Mouse (Mus musculus): ENCODE measurements around the gene Zfp366. TPM values are rescaled to one million over a fixed set of nuclear protein-coding genes. Genes with fewer than 3 reads are reported as not detected.

Zfp366 gene
- polyA plus RNA-seq, 1 experiment from 2014 or later: 0.49 TPM

DNA sequence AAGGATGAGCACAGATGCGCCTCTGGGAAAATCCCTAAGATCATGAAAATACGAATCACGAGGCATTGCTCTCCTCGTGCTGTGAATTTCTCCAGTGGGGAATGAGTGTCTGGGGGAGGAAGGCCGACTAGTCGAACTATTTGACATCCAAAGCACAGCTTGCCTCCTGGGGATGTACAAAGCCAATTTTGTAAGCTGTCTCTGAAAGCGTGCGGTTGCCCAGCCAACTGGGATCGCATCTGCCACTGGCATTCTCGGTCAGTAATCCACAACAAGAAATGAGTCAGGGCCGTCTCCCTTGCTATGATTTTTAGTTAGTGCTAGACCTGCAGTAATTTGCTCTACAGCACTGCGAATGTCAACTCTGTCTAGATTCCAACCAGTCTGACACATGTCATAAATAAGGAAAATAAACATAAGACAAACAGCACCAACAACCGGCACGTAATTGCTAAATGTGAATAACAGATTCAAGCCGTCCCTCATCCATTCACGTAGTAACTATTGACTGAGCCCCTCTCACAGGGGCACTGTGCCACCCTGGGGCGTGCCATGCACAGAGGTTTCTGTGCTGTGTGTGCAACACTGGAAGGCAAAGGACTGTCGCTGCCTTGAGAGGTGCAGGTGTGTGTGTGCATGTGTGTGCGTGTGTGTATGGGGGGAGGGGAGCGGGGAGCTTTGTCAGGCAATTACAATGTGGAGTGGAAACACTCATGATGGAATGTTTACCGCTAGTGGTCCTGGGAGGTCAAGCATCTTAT, 100.0 kb downstream of the Zfp366 start:
- 85% methylated on average over 21 of the region's 21 CpGs for WGBS
- no peak overlapping the region for H3K27ac ChIP-seq

DNA sequence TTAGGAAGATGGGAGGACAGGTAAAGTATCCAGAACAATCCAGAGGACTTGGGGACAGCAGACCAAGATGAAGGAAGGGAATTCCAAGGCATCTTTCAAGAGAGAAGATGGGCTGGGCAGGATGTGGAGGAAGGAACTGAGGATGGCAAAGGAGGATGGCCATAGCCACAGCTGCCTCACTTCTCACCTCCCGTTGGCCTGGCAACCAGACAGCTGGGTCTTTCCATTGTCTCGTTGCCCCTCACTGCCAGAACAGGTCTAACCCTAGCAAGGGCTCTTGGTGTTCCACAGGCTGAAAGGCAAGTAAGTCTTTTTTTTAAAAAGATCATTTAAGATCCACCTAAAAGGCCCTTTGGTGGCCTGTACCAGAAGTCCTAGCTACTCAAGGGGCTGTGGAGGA, 100.6 kb downstream of the Zfp366 start:
- no peak for ATAC-seq (ENCODE audit: insufficient number of reproducible peaks, insufficient read depth, low FRiP score, low TSS enrichment, low read depth)
- WGBS: 60% methylated on average over 2 of the region's 2 CpGs

More for the DNA sequence above, 100.0 kb downstream of the Zfp366 start:
- H3K4me2 ChIP-seq: no peak overlapping the region
- no peak overlapping the region for H3K4me3 ChIP-seq (replicated peaks)
- H3K4me1 ChIP-seq (replicated peaks): no peaks in the 10 kb centered on the region
- no peak for ATAC-seq (ENCODE audit: insufficient number of reproducible peaks, insufficient read depth, low FRiP score, low TSS enrichment, low read depth)
- no peak overlapping the region for H3K9ac ChIP-seq (replicated peaks)
- no peaks in the 10 kb centered on the region for H3K9me3 ChIP-seq
- H3K27me3 ChIP-seq: no peaks in the 10 kb centered on the region
- H3K36me3 ChIP-seq: no peaks in the 10 kb centered on the region

DNA sequence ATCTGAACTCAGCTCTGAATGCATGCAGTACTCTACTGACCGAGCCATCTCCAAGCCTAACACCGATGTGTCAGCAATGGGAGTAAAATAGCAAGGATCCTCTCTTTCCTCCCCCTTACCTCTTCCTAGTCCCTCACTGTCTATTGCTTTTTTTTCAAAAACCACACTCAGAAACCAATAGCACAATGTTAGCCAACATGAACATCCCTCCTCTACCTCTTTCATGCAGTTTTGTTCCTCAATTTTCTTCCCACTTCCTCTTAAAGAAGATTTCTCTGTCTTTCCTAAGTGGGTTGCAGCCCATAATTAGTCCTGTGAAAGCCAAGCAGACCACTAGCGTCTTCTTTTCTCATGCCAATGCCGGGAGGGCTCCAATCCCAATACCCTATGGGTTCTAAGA, 102.6 kb downstream of the Zfp366 start:
- H3K36me3 ChIP-seq: no peaks in the 10 kb centered on the region
- H3K27me3 ChIP-seq: 0 out of 2 replicates have a peak, but pooled peaks cover 3% of the 10 kb centered on the region
- no peak for ATAC-seq (ENCODE audit: insufficient number of reproducible peaks, insufficient read depth, low FRiP score, low TSS enrichment, low read depth)
- H3K9me3 ChIP-seq: no peaks in the 10 kb centered on the region
- no peak overlapping the region for H3K27ac ChIP-seq
- 88% methylated on average over 4 of the region's 4 CpGs for WGBS
- H3K4me2 ChIP-seq: no peak overlapping the region
- no peaks in the 10 kb centered on the region for H3K4me1 ChIP-seq (replicated peaks)
- no peak overlapping the region for H3K4me3 ChIP-seq (replicated peaks)
- H3K9ac ChIP-seq (replicated peaks): no peak overlapping the region

More for the DNA sequence above, 100.6 kb downstream of the Zfp366 start:
- H3K4me3 ChIP-seq (replicated peaks): no peak overlapping the region
- H3K4me1 ChIP-seq (replicated peaks): no peaks in the 10 kb centered on the region
- H3K36me3 ChIP-seq: no peaks in the 10 kb centered on the region
- H3K9ac ChIP-seq (replicated peaks): no peak overlapping the region
- no peak overlapping the region for H3K4me2 ChIP-seq
- H3K27me3 ChIP-seq: no peaks in the 10 kb centered on the region
- no peak overlapping the region for H3K27ac ChIP-seq
- H3K9me3 ChIP-seq: no peaks in the 10 kb centered on the region

DNA sequence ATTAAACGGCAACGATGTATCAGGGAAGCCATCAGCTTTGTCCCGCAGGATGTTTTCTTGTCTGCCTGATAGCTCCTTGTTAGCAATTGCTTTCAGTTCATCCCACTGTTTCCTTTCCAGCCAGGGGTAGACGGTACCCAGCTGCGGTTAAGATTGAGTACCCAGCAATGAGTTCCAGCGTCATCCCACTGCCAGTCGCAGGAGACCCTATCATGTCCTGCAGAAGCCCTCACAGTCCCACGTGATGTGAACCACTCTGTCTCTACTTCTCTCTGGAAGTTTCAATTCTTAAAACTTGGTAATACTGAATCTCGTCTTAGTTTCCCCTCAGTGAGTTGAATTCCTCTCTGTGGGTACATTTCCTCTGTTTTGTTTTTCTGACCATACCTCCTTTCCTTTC, 103.2 kb downstream of the Zfp366 start:
- 83% methylated on average over 9 of the region's 9 CpGs for WGBS
- Histone ChIP-seq H3K4me3 (replicated peaks) (no peak overlapping the region), H3K4me1 (replicated peaks) (no peaks in the 10 kb centered on the region), H3K36me3 (no peaks in the 10 kb centered on the region), H3K4me2 (no peak overlapping the region), H3K9ac (replicated peaks) (no peak overlapping the region), H3K9me3 (no peaks in the 10 kb centered on the region), H3K27ac (no peak overlapping the region), H3K27me3 (0 out of 2 replicates have a peak, but pooled peaks cover 3% of the 10 kb centered on the region)
- no peak for ATAC-seq (ENCODE audit: insufficient number of reproducible peaks, insufficient read depth, low FRiP score, low TSS enrichment, low read depth)

GRCm38 (mm10) chr13:99290766-99291165, 106.1 kb downstream of the Zfp366 start:
- no peak overlapping the region for H3K27ac ChIP-seq
- 88% methylated on average over 8 of the region's 8 CpGs for WGBS
- H3K4me2 ChIP-seq: no peak overlapping the region
- H3K4me1 ChIP-seq (replicated peaks): no peaks in the 10 kb centered on the region
- H3K9me3 ChIP-seq: no peaks in the 10 kb centered on the region
- no peak overlapping the region for H3K9ac ChIP-seq (replicated peaks)
- H3K4me3 ChIP-seq (replicated peaks): no peak overlapping the region
- H3K27me3 ChIP-seq: 0 out of 2 replicates have a peak, but pooled peaks cover 3% of the 10 kb centered on the region
- ATAC-seq (ENCODE audit: insufficient number of reproducible peaks, insufficient read depth, low FRiP score, low TSS enrichment, low read depth): no peak
- no peaks in the 10 kb centered on the region for H3K36me3 ChIP-seq

DNA sequence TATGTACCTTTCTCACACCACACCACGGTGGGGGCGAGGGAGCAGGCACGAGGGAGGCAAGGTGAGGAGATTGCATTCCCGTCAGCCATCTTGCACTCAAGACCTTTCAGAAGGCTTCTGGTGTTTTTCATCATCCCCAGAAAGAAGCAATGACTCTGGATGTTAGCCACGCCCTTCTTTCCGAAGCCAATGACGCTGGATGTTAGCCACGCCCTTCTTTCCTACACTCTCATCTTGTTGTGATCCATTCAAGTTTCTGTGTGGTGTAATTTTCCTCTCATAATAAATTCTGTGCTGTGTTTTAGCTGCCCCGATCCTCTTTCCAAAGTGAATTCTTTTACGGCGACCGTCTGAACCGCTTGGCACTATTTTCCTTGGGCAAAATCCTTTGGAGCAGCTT, 109.6 kb downstream of the Zfp366 start:
- H3K36me3 ChIP-seq: no peaks in the 10 kb centered on the region
- no peak for ATAC-seq (ENCODE audit: insufficient number of reproducible peaks, insufficient read depth, low FRiP score, low TSS enrichment, low read depth)
- no peak overlapping the region for H3K9ac ChIP-seq (replicated peaks)
- WGBS: 91% methylated on average over 13 of the region's 13 CpGs
- 0 out of 2 replicates have a peak, but pooled peaks cover 3% of the 10 kb centered on the region for H3K27me3 ChIP-seq
- H3K9me3 ChIP-seq: no peaks in the 10 kb centered on the region
- no peak overlapping the region for H3K4me2 ChIP-seq
- H3K27ac ChIP-seq: no peak overlapping the region
- H3K4me1 ChIP-seq (replicated peaks): 0 out of 2 replicates have a peak, but pooled peaks cover 3% of the 10 kb centered on the region
- no peak overlapping the region for H3K4me3 ChIP-seq (replicated peaks)

- no peak overlapping the region for H3K4me3 ChIP-seq (replicated peaks)
- no peaks in the 10 kb centered on the region for H3K36me3 ChIP-seq
- H3K9me3 ChIP-seq: no peaks in the 10 kb centered on the region
- H3K27me3 ChIP-seq: no peaks in the 10 kb centered on the region
- H3K4me2 ChIP-seq: no peak overlapping the region
- 0 out of 2 replicates have a peak, but pooled peaks cover 11% of the 10 kb centered on the region for H3K4me1 ChIP-seq (replicated peaks)
- no peak overlapping the region for H3K9ac ChIP-seq (replicated peaks)
- H3K27ac ChIP-seq: no peak overlapping the region
- 88% methylated on average over 5 of the region's 5 CpGs for WGBS
- no peak for ATAC-seq (ENCODE audit: insufficient number of reproducible peaks, insufficient read depth, low FRiP score, low TSS enrichment, low read depth)
These were observed 115.3 kb downstream of the Zfp366 start for GRCm38 (mm10) chr13:99299921-99300320.

Other genes with a start within 250 kb of the Zfp366 start
- not detected in 2 replicates for gene 1700024P04Rik, start 200.3 kb upstream of the Zfp366 start, polyA plus RNA-seq (2016; fragmentation: Nextera tagmentation; extraction: Ambion mirVana)
- gene Ptcd2, start 159.9 kb downstream of the Zfp366 start, polyA plus RNA-seq (2016; fragmentation: Nextera tagmentation; extraction: Ambion mirVana): 47.4 and 49.2 TPM in 2 replicates
- gene Mrps27, start 160.0 kb downstream of the Zfp366 start, polyA plus RNA-seq (2016; fragmentation: Nextera tagmentation; extraction: Ambion mirVana): 66.2 and 69.6 TPM in 2 replicates